Mouse (Mus musculus) left cerebral cortex, postnatal 25 days (tissue): ENCODE measurements around the gene Pappa. TPM values are rescaled to one million over a fixed set of nuclear protein-coding genes. Genes with fewer than 3 reads are reported as not detected.

Experiments
- DNase-seq, 2 experiments: peaks; one replicate each; pipeline ENCODE4 v3.0.0; 2022; ENCODE audit warnings: low spot score in 2 of 2, mixed read lengths in 1 of 2
- intact Hi-C: fragments of 180-260 bp; cut with DNase I; formaldehyde crosslinking; loops from one replicate; pipeline ENCODE4 v1.15.1; 2025
- total RNA-seq, 2 experiments: library from RNA; stranded (reverse); gene quantifications; 2 replicates each; pipeline ENCODE4 v1.2.3; 2021

Gene Pappa
- total RNA-seq, 2 experiments from 2014 or later: 0.37 to 0.48 TPM

- intact Hi-C loops: no loop called here
Measured at GRCm38 (mm10) chr4:65158651-65159050, 34.7 kb downstream of the Pappa start.

GRCm38 (mm10) chr4:65159481-65159880, 35.5 kb downstream of the Pappa start:
- no peak for DNase-seq
- intact Hi-C loops: no loop called here

More at GRCm38 (mm10) chr4:65158651-65159050, 34.7 kb downstream of the Pappa start:
- no peak for DNase-seq

DNA sequence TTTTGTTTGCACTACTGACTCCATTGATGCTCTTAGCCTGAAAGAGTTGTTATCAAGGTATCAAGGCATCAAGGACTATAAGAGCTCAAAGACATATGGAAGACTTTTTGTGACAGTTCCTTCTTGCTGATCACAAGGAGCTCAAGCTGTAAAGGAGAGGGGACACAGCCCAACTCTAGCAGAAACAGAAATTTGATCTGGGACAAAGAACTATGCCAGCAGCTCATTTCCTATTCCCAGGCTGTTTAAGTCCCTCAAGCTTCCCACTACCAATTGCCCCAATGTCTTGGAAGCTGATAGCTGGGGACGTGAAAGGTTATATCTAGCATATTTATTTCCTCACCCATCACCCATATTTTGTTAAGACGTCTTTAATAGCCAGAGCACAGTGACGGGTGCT, 39.7 kb downstream of the Pappa start:
- intact Hi-C loops: no loop called here
- DNase-seq: no peak

- intact Hi-C loops: no loop called here
Measured at GRCm38 (mm10) chr4:65166288-65166835, 42.4 kb downstream of the Pappa start.

GRCm38 (mm10) chr4:65174505-65174904, 50.5 kb downstream of the Pappa start:
- intact Hi-C loops: no loop called here
- DNase-seq: no peak

More at GRCm38 (mm10) chr4:65166288-65166835, 42.4 kb downstream of the Pappa start:
- no peak for DNase-seq

GRCm38 (mm10) chr4:65178146-65178545, 54.2 kb downstream of the Pappa start:
- DNase-seq: no peak

GRCm38 (mm10) chr4:65187236-65187635, 63.3 kb downstream of the Pappa start:
- intact Hi-C loops: no loop called here
- no peak for DNase-seq

More at GRCm38 (mm10) chr4:65178146-65178545, 54.2 kb downstream of the Pappa start:
- intact Hi-C loops: no loop called here

DNA sequence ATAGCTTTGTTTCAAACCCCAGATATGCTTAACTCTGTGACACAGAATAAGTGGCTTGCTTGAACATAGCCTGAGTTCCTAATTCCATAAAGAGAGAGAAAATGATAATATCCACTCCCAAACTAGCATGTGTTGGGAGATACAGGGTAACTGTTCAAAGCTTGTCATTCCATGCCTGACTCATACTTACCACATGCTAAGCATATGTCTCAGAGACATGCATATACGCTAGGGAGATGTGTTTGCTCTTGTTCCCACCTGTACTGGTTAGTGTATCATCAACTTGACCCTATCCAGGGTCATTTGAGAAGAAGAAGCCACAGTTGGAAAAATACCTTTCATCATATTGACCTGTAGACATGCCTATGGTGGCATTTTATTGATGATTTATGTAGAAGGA, 63.7 kb downstream of the Pappa start:
- intact Hi-C loops: no loop called here
- no peak for DNase-seq

DNA sequence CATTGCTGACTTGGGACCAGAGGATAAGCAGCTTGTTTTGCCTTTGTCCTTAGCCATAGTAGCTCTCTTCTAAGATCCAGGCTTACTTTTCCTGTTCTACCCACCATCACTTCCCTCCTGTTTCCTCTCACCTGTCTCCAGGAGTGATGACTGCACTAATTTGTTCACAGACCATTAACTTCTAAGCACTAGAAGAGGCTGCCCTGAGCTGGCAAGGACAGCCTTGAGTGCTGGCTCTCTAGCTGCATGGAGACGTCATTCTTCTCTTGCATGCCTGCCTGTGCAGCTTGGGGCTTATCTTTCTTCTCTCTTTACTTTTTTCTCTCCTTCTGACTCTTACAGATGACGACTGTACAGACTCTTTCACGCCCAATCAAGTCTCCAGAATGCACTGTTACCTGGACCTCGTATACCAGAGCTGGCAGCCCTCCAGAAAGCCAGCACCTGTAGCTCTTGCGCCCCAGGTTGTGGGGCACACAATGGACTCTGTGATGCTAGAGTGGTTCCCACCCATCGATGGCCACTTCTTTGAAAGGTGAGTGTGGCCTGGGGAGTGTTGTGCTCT, 65.0 kb downstream of the Pappa start:
- DNase-seq: no peak
- intact Hi-C loops: no loop called here

- intact Hi-C loops: no loop called here
- no peak for DNase-seq
Measured at GRCm38 (mm10) chr4:65192810-65193209, 68.8 kb downstream of the Pappa start.

GRCm38 (mm10) chr4:65195971-65196370, 72.0 kb downstream of the Pappa start:
- intact Hi-C loops: no loop called here
- DNase-seq: peak in 1 of 2 experiments; percentile 60

DNA sequence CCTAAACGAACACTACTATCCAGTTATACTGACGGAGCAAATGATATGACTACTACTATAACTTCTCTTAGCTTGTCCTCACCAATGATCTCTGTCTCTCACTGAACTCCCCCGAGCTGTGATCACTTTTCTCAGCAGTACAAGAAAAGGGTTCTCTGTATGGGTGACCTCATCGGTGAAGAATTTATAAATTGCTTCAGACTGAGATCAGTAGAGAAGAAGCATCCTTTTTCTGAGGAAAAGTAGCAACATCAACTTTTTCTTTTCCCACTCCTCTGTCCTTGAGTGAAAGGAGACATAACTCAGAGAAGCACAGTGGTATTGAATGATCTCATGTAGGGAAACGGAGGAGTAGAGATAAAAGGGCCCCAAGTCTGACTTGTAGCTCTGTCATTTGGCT, 79.7 kb downstream of the Pappa start:
- intact Hi-C loops: no loop called here
- no peak for DNase-seq

DNA sequence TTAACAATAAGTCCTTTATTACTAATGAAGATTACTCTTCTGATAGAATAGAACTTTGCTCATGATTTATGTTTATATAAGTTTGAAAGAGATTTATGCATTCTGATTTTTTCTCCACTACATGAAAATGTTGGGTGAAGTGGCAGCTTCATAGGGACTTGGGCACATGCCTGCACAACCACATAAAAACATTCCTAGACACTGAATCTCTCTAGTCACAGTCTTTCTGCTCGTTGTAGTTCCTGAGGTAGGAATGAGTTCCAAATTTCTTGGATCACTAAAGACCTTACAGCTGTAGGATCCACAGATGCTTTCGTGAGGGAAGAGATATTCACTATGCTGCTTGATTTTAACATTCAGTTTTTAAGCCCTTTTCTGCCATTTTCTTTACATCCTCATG, 81.5 kb downstream of the Pappa start:
- no peak for DNase-seq
- intact Hi-C loops: no loop called here

- intact Hi-C loops: no loop called here
- no peak for DNase-seq
Measured at GRCm38 (mm10) chr4:65209369-65210015, 85.5 kb downstream of the Pappa start.

- intact Hi-C loops: no loop called here
- no peak for DNase-seq
Measured at GRCm38 (mm10) chr4:65216682-65217081, 92.7 kb downstream of the Pappa start.

- no peak for DNase-seq
- intact Hi-C loops: no loop called here
Measured at GRCm38 (mm10) chr4:65217651-65218364, 93.8 kb downstream of the Pappa start.

GRCm38 (mm10) chr4:65223901-65224300, 99.9 kb downstream of the Pappa start:
- intact Hi-C loops: no loop called here
- no peak for DNase-seq

DNA sequence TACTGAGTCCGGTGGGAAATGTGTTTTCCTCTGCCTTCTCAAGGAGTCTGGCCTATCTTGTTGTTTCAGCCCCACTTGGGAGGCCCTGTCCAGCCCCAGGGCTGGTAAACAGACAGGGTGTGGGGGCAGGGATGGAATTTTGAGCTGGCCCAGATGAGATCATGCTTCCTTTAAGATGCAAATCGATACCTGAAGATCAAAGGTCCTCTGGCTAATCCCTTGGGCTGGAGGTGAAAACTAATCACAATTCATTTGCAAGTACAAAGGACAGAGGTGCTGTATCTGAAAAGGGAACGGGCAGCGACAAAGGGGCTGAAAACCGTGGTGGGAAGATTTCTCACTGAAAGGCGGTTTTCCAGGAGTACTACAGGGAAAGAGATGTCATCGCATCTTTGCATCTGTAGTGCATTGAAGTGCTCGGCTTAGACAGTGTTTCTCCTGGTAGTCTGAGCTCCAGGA, 114.6 kb downstream of the Pappa start:
- intact Hi-C loops: no loop called here
- no peak for DNase-seq

- intact Hi-C loops: no loop called here
- no peak for DNase-seq
Measured at GRCm38 (mm10) chr4:65242434-65242931, 118.5 kb downstream of the Pappa start.

- intact Hi-C loops: no loop called here
- no peak for DNase-seq
Measured at GRCm38 (mm10) chr4:65243245-65243644, 119.3 kb downstream of the Pappa start.
